Mouse (Mus musculus) lung, postnatal 4 days (tissue): ENCODE results near the gene Focad.
A peak's percentile ranks its signal among the peaks of the same experiment; 100 is the strongest.
"Not testable (repeated sequence)": the region's sequence is repeated elsewhere in the genome, so short reads cannot be mapped to it uniquely, and the experiment has no call there.

Source experiments
- DNase-seq, 2 experiments: peaks; one replicate each; pipeline ENCODE4 v3.0.0; 2021

Gene Focad

DNA sequence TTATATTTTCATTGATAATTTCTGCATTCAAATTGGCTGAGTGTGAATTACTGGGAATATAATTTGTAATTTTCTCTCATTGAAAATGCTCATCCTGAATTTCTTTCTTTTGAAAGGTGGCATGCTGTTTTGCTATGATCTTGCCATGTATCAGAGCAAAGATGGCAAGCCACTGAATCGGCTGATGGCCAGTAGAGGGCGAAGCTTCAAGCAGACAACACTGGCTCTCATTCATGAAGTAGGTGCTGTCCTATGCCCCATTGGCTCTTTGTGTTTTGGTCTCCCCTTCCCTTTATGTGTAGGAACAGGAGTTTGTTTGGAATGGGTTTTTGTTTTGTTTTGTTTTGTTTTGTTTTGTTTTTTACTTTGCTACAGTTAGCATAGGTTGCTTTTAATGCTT lies 215.2 kb downstream of the Focad start:
- peak; percentile 26 to 27 for DNase-seq

DNA sequence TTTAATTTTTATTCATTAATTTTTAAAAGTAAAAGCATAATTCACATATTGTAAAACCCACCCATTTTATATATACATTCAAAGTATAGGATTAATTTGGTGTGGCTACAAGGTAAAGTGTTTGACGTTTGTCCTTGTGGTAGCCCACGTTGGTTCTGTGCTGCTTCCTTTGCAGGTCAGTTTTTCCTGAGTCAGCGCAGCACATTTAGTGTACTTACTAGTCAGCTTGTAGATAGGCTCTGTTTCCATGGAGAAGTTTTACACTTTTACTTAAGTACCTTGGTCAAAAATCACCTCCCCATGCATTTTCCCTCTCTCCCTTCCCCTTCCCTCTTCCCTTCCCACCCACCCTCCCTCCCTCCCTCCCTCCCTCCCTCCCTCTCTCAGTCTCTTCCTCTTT lies 220.5 kb downstream of the Focad start:
- DNase-seq, result no peak

DNA sequence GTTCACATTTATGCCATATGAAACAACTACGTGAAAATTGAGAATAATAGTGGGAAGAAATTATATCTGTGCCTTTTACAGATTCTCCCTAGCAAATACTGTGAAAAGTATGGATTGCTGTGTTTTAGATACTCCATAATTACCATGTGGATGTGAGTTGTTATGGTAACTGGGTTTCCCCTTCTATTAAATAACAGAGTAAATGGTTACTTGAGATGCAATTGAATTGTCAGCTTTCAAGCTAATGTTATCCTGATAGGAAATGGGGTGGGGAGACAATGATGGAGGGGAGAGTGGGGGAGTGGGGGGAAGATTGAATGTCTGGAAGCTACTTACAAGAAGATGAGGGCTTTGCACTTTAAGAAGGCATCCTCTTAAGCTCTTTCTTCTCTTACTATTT lies 225.6 kb downstream of the Focad start:
- DNase-seq, result no peak

GRCm38 (mm10) chr4:88325392-88325791 lies 231.0 kb downstream of the Focad start:
- DNase-seq, result no peak

- DNase-seq, result no peak
Observed at GRCm38 (mm10) chr4:88334533-88334932, 240.1 kb downstream of the Focad start.

- DNase-seq, result no peak
Observed at GRCm38 (mm10) chr4:88336753-88337152, 242.3 kb downstream of the Focad start.

GRCm38 (mm10) chr4:88337365-88337764 lies 242.9 kb downstream of the Focad start:
- DNase-seq, result no peak

DNA sequence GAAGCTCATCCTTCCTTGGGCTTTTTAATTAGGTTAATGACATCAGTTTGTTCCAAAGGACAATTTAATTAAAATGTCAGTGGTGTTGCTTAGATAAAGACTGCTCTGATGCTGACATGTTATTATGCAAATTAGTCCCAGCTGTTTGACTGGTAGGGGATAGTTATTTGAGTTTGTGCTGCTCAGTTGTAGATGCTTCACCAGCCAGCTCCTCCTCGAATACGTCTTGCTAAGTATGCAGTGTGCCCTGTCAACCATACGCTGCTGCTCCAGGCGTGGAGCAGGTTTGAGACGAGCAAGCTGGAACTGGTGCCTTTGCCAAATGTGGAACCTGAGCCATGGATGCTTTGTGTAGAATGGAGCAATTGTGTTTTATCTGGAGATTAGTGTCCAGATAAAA lies 243.7 kb downstream of the Focad start:
- no peak for DNase-seq

GRCm38 (mm10) chr4:88344468-88344867 lies 250.0 kb downstream of the Focad start:
- no peak for DNase-seq

DNA sequence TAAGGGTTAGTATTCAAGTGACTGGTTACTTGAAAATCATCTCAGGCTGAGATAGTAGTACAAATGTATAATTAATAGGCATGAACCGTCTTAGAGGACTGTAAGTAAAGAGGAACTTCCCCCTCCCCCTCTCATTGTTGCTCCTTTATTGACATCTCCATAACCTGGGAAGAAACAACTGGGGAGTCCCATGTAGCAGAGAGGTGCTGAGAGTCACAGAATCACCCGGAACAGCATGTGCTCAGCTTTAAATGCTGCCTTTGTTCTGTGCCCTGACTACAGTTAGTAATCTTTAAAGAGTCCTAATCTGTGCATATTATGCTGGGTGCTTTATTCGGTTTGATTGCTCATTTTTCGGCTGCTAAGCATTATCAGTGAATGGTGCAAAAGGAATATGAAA lies 250.6 kb downstream of the Focad start:
- DNase-seq, result no peak

DNA sequence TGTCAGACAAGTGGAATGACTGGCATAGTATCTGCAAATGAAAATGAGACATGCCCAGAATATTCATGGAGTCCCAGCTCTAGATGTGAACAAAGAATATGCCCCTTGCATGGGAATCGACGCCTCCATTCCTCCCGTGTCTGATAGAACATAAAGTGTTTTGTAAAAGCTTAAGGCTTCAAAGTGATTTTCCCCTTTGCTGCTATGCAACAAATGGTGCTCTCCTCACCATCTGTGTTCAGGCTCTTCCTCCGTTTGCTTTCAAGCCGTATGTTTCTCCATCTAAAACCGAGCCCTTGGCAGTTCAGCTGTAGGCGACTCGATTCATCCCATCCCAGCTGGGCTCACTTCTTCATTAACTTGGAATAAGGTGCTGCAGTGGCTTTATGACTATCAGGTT lies 251.5 kb downstream of the Focad start:
- DNase-seq, result no peak

GRCm38 (mm10) chr4:88350910-88351309 lies 256.5 kb downstream of the Focad start:
- DNase-seq, result peak; percentile 29 to 72

DNA sequence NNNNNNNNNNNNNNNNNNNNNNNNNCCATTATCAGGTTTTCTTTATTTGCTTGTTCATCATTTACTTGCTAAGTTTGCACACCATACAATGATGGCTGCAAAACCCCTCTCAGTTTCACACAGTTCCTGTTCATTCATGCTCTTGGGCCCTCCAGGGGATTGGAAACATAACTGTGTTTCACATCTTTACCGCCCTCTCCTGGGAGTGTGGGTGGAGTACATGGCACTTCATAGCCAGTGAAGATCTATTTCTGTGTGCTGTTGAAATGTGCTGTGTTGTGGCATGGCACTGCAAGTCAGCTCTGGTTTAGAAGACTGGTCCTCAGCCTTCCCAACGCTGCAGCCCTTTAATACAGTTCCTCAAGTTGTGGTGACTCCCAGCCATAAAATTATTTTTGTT lies 262.2 kb downstream of the Focad start:
- DNase-seq, result peak in 1 of 2 experiments; percentile 24

GRCm38 (mm10) chr4:88357431-88357830 lies 263.0 kb downstream of the Focad start:
- DNase-seq, result no peak

DNA sequence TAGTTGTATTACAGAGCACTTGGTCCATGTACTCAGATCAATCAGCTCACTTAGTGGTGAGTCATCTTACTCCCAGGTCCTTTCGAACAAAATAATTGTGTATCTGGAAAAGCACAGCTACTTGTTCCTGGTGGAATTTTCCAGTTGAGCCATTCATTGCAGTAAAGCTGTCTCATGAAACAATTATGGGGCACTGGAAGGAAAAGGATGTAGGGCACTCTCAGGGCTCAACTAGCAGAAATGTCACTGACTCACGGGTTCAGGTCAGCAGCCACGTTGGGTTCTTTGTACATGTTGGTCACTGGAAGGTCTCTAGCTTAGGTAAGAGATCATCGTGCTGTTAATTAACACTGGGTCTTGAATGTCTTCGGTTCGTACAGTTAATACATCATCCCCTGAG lies 275.5 kb downstream of the Focad start:
- DNase-seq, result no peak

- DNase-seq, result no peak
Observed at GRCm38 (mm10) chr4:88370819-88371218, 276.4 kb downstream of the Focad start.

GRCm38 (mm10) chr4:88372293-88373224 lies 278.1 kb downstream of the Focad start:
- DNase-seq, result no peak

DNA sequence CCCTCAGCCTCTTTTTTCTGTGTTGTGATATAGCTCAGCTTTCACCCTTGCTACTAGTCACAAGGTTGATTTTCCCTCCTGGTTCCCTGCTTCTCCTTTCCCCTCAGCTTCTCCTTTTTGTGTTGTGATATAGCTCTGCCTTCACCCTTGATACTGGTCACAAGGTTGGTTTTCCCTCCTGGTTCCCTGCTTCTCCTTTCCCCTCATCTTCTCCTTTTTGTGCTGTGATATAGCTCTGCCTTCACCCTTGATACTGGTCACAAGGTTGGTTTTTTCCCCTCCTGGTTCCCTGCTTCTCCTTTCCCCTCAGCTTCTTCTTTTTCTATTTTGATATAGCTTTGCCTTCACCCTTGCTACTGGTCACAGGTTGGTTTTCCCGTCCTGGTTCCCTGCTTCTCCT lies 295.6 kb downstream of the Focad start:
- DNase-seq, result no peak

GRCm38 (mm10) chr4:88390596-88390995 lies 296.2 kb downstream of the Focad start:
- not testable (repeated sequence) for DNase-seq

DNA sequence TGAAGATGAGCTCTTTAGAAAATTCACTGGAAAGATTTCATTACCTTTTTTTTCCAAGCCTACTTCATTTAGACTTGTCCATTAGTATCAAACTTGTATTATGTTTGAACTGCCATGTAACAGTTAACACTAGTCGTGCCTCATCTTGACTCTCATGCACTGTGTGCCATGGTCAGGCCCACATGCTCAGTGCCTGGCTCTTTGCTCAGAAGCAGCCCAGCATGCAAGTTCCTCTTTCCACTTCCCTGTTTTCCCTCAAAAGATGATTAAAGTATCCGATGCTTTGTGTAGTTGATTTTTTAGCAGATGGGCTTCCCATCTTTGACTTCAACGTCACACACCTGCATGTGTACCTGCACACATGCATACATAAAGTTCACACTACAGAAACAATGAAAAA lies 301.3 kb downstream of the Focad start:
- peak in 1 of 2 experiments; percentile 6 for DNase-seq

DNA sequence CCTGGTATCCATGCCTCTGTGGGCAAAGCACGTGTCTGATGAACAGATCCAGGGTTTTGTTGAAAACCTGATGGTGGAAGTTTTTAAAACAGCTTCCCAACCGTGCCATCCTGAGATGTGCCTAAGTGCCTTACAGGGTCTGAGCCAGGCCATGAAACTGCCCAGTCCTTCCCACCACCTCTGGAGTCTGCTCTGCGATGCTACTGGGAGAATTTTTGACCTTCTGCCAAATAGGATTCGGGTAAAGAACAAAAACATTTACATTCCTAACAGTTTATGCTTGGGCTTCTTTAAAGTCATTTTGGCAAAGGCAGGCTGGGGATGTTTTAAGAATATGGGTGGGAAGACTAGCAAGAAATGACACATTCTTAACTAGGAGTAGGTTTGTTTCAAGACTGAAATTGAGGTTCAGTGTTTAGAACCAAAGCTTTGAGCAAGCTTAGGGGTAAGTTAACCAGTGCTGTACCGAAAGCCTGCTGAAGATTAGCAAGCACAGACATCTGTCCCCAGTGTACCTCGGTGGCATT lies 302.6 kb downstream of the Focad start:
- DNase-seq, result peak in 1 of 2 experiments; percentile 37

- DNase-seq, result no peak
Observed at GRCm38 (mm10) chr4:88400302-88400991, 306.0 kb downstream of the Focad start.

DNA sequence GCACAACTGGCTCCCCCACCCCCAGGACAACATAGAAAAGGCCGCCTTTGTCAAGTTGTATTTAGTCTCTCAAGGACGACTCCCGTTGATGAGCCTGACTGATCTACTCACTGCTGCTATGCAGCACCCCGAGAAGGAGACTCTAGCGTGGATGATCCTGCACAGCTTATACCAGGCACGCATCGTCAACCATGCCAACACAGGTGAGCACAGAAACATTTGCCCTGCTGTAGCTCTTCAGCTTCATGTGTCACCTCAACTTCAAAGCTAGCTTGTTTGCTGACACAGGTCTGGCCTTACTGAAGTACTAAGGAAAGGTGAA lies 306.5 kb downstream of the Focad start:
- DNase-seq, result no peak

DNA sequence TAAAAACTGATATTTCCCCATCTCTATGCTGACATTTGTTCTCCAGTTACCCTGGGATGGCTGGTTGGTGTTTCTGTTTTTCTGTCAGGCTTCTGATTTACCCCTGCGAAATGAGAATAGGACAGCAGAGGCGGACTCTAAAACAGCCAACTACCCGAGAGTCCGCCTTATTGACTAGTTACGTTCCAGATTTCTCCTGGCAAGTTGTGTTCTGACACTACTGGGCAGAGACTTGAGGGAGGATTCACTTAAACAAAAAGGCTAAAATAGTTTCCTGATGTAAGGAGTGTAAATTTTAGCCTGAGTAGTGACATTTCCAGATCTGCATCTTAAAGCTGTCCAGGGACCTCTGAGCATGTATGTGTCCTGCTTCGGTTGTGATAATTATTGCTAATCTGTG lies 308.5 kb downstream of the Focad start:
- DNase-seq, result no peak
